Mouse (Mus musculus): Measurements from ENCODE around the gene Sos1.

Sos1 gene

GRCm38 (mm10) chr17:80480031-80480854 is at the start of gene Sos1:
Sos1 (minus strand) TSS chr17:80480453.
- DNase-seq (ENCODE audit: extremely low read depth, low read depth, low spot score), result no peak

GRCm38 (mm10) chr17:80523231-80523630 is 43.0 kb upstream of the Sos1 start:
- DNase-seq (ENCODE audit: extremely low read depth, low read depth, low spot score), result no peak

DNA sequence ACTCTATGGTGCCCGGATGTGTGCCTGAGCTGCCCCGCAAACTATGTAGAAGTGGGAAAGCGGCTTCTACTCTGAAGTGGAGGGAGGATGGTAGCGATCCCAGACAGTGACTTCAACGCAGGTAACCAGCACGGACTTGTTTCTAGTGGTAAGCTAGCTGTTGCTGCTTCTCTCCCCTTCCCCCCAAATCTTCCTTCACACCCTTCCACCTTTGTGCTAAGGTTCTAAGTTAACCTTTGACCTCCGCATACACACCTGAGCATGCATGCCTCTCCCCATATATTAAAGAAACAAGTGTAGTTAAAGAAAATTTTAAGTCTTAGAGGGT is 41.9 kb upstream of the Sos1 start:
- DNase-seq (ENCODE audit: extremely low read depth, low read depth, low spot score), result no peak

DNA sequence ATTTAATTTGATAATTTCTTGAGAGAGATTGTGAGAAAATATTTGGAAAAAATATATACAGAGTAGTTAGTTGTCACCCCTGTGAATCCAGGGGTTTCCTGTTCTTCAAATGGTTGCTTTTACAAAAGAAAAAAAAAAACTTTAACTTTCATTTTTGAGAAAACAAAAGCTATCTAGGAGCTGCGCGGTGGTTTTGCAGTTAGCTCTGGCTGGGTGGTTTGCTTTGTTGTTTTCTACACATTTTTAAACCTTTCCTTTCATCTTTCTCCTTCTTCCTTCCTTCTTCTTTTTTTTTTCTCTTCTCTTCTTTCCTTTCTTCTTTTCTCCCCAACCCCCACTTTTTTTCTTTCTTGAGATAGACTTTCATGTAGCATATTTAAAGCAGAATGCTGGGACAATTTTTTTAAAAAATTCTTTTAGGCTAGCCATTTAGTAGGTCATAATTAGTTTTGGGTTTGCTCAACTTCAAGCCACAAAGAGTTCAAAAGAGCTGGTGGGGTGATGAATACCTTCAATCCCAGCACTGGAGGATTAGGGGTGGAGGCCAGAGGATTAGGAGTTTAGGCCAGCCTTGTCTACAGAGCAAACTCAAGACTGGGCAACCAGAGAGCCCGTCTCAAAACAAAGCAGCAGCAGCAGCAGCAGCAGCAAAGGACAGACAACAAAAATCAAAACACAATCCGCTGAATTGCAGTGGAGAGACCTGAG is 41.4 kb upstream of the Sos1 start:
- no peak for DNase-seq (ENCODE audit: extremely low read depth, low read depth, low spot score)

GRCm38 (mm10) chr17:80520537-80520936 is 40.3 kb upstream of the Sos1 start:
- peak; percentile 16 for DNase-seq (ENCODE audit: extremely low read depth, low read depth, low spot score)

DNA sequence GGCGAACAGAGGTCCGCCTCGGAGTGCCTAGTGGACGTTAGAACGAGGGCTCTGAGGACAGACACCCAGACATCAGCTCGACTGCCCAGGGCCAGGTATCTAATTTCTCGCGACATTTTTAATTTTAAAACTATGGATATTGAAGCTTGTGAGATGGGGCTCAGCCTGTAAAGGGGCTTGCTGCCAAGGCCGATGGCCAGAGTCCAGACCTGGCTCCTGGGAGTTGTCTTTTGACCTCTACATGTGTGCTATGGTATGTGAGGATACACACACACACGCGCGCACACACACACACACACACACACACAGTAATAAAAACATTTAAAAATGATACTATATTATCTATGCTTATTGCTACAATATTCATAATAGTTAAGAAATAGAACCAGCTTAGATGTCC is 38.6 kb upstream of the Sos1 start:
- no peak for DNase-seq (ENCODE audit: extremely low read depth, low read depth, low spot score)

DNA sequence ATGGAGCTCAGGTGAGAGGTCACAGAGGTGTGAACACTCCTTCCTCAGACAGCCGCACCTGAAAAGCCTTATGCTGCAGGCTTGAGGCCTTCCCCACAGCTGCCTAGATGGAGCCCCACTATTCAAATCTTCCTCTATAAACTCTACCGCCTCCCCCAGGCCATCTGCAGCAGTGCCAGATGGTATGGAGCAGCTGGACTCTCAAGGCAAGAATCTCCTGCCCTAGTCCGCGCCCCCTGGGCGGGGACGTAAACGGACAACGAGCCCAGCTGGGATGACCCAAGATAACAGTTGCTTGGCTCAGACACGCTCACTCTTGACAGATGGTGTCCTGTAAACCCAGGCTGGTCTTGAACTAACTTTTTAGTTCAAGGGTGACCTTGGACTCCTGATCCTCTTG is 37.0 kb upstream of the Sos1 start:
- no peak for DNase-seq (ENCODE audit: extremely low read depth, low read depth, low spot score)

DNA sequence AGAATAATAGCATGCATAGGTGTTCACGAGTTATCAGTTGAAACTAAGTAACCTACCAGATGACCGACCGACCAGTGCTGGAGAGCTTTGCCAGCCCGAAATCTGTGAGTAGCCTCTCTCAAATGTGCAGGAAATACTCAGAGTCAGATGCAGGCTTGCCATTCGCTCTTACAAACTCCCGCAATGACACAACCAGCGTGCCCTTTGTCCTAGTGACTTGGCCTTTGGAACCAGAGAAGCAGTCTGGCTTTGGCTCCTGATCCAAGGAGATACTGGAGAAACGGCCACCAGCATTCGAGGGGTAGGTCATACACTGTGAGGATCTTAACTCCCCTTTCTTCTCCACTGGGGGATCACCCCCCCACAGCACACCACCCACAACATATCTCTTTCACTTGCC is 35.7 kb upstream of the Sos1 start:
- DNase-seq (ENCODE audit: extremely low read depth, low read depth, low spot score), result no peak

DNA sequence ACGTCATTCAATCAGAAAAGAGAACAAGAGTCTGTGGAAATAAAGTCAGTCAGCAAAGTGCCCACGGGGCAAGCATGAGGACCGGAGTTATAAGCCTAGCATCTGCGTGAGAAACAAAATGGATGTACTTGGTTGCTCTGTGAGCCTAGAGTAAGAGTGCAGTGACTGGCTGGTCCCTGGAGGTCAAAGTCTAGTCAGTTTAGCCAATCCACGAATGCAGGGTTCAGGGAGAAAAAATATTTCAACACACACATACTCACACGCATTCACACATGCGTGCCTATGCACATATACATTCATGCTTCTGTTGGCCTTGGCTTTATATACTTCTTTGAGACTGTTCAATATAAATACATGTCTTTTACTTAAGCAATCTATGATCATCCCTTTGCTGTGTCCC is 35.3 kb upstream of the Sos1 start:
- DNase-seq (ENCODE audit: extremely low read depth, low read depth, low spot score), result no peak

GRCm38 (mm10) chr17:80513766-80514165 is 33.5 kb upstream of the Sos1 start:
- DNase-seq (ENCODE audit: extremely low read depth, low read depth, low spot score), result no peak

DNA sequence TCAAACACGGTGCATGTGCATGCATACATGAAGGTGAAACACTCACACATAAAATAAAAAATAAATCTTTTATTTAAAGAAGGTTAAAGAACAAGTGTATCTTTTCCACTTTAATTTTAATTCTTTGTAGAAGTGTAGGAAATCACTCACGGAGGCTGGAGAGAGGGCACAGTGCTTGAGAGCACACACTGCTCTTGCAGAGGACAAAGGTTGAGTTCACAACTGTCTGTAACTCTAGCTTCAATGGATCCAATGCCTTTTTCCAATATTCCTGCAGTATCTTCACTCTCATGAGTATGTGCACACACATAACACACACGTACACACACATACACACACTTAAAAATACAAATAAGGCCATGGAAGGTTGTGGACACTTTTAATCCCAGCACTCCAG is 30.2 kb upstream of the Sos1 start:
- DNase-seq (ENCODE audit: extremely low read depth, low read depth, low spot score), result no peak

GRCm38 (mm10) chr17:80509494-80510458 is 29.5 kb upstream of the Sos1 start:
- no peak for DNase-seq (ENCODE audit: extremely low read depth, low read depth, low spot score)

- no peak for DNase-seq (ENCODE audit: extremely low read depth, low read depth, low spot score)
Measured at GRCm38 (mm10) chr17:80505766-80506165, 25.5 kb upstream of the Sos1 start.

DNA sequence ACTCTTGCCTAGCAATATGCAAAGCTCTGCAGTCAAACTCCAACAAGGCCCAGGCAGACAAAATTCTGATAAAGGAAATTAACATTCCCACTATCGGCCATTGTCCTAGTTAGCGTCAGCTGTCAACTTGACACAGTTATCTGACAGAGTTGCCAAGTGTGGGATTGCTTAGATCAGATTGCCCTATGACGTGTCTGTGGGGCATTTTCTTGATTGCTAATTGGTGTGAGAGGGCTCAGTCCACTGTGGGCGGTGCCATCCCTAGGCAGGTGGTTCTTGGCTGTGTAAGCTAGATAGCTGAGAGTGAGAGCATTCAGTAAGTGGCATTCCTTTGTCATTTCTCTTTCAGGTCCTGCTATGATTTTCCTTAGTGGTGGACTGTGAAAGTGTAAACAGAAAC is 25.1 kb upstream of the Sos1 start:
- DNase-seq (ENCODE audit: extremely low read depth, low read depth, low spot score), result no peak

GRCm38 (mm10) chr17:80501805-80502172 is 21.5 kb upstream of the Sos1 start:
- DNase-seq (ENCODE audit: extremely low read depth, low read depth, low spot score), result no peak

- no peak for DNase-seq (ENCODE audit: extremely low read depth, low read depth, low spot score)
Measured at GRCm38 (mm10) chr17:80501037-80501804, 21.0 kb upstream of the Sos1 start.

- no peak for DNase-seq (ENCODE audit: extremely low read depth, low read depth, low spot score)
Measured at GRCm38 (mm10) chr17:80500025-80500424, 19.8 kb upstream of the Sos1 start.

DNA sequence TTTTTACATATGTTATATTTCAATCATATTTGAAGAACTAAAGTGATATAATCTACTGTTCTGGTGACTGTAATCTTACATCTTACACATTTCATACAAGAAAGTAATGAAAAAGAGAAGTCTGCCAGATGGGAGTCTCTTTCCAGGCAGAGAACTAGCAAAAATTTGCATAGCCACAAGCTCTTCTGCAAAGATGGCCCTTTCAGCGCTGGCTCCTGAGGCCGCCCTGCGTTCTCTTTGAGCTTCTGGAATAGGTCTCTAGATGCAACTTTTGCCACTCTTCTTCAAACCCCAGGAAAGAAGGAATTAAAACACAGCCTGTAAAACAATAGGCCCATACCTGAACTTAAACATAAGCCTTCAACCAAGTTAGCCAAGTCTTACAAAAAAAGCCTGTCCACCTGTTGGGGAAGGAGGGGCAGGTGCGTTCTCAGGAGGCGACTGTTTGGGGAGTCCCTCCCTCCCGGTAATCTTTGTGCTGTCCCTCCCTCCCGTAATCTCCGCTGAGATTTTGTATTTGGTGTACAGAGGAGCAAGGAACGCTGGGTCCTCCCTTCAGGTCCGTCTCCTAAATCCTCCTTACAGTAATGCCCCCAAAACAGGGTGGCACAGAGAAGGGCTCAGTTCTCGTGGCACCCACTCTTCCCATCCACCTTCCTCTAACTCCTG is 18.5 kb upstream of the Sos1 start:
- no peak for DNase-seq (ENCODE audit: extremely low read depth, low read depth, low spot score)

GRCm38 (mm10) chr17:80497183-80497601 is 16.9 kb upstream of the Sos1 start:
- no peak for DNase-seq (ENCODE audit: extremely low read depth, low read depth, low spot score)

- no peak for DNase-seq (ENCODE audit: extremely low read depth, low read depth, low spot score)
Measured at GRCm38 (mm10) chr17:80496607-80497170, 16.4 kb upstream of the Sos1 start.
